Mouse (Mus musculus): ENCODE data around the gene Zbed3. TPM values are rescaled to one million over a fixed set of nuclear protein-coding genes. Genes with fewer than 3 reads are reported as not detected.

The Zbed3 gene
- polyA plus RNA-seq, 1 experiment from 2014 or later = 48.6 TPM

GRCm38 (mm10) chr13:95320451-95320850 is 3.0 kb upstream of the Zbed3 start:
- Histone ChIP-seq H3K4me1 (replicated peaks) (no peaks in the 10 kb centered on the region), H3K9ac (no peak overlapping the region), H3K4me2 (no peak overlapping the region), H3K9me3 (replicated peaks) (no peaks in the 10 kb centered on the region), H3K4me3 (no peak overlapping the region), H3K27me3 (no peaks in the 10 kb centered on the region), H3K36me3 (no peaks in the 10 kb centered on the region), H3K27ac (no peak overlapping the region)
- WGBS = 64% methylated on average over 4 of the region's 4 CpGs
- no peak for ATAC-seq (replicated peaks; ENCODE audit: insufficient number of reproducible peaks, insufficient read depth, low FRiP score, low read depth)

GRCm38 (mm10) chr13:95323950-95324625 is 676 bp downstream of the Zbed3 start:
- peaks cover 28% of the 10 kb centered on the region for H3K4me1 ChIP-seq (replicated peaks)
- H3K4me2 ChIP-seq = peak overlapping the region; percentile 89
- H3K36me3 ChIP-seq = no peaks in the 10 kb centered on the region
- no peaks in the 10 kb centered on the region for H3K27me3 ChIP-seq
- H3K9me3 ChIP-seq (replicated peaks) = no peaks in the 10 kb centered on the region
- 24% methylated on average over 15 of the region's 15 CpGs for whole genome bisulfite sequencing
- H3K27ac ChIP-seq = peak overlapping the region; percentile 98
- peak overlapping the region; percentile 98 for H3K9ac ChIP-seq
- ATAC-seq (replicated peaks; ENCODE audit: insufficient number of reproducible peaks, insufficient read depth, low FRiP score, low read depth) = no peak
- peak overlapping the region; percentile 93 for H3K4me3 ChIP-seq

DNA sequence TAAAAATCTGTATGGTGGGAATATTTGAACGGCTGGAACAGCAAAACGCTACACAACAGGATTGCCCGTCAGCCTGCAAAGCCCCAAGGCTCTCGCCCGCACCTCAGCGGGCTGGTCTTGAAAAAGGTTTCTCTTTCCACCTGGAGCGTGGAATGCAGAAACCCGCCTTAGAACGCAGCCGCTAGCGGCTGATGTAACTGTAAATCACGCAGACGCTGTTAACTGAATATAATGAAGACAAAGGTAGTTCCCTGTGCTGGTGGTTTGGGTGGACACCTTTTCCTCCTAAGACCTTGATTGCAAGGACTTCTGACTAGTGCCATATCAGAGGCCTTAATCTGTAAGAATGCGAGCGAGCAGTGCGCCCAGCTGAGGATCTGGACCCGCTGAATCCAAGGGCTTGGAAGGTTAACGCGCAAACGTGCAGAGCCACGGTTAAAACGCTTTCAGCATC is 1.2 kb downstream of the Zbed3 start:
- WGBS = under 1% methylated on average over 22 of the region's 22 CpGs
- no peak; the same call in 1 of the 2 replicates for ATAC-seq (replicated peaks; ENCODE audit: insufficient number of reproducible peaks, insufficient read depth, low FRiP score, low read depth)

GRCm38 (mm10) chr13:95325080-95325906 is 1.9 kb downstream of the Zbed3 start:
- Histone ChIP-seq H3K4me1 (replicated peaks) (peaks cover 31% of the 10 kb centered on the region), H3K9ac (peak overlapping the region; percentile 98), H3K4me2 (peak overlapping the region; percentile 89), H3K36me3 (no peaks in the 10 kb centered on the region), H3K27me3 (no peaks in the 10 kb centered on the region), H3K4me3 (peak overlapping the region; percentile 93), H3K9me3 (replicated peaks) (no peaks in the 10 kb centered on the region), H3K27ac (peak overlapping the region; percentile 98)
- ATAC-seq (replicated peaks; ENCODE audit: insufficient number of reproducible peaks, insufficient read depth, low FRiP score, low read depth) = peak; percentile 72
- WGBS = under 1% methylated on average over 62 of the region's 63 CpGs

More for the DNA sequence above, 1.2 kb downstream of the Zbed3 start:
- Histone ChIP-seq H3K4me2 (peak overlapping the region; percentile 89), H3K27ac (peak overlapping the region; percentile 98), H3K9me3 (replicated peaks) (no peaks in the 10 kb centered on the region), H3K27me3 (no peaks in the 10 kb centered on the region), H3K4me1 (replicated peaks) (peaks cover 28% of the 10 kb centered on the region), H3K36me3 (no peaks in the 10 kb centered on the region), H3K4me3 (peak overlapping the region; percentile 93), H3K9ac (peak overlapping the region; percentile 98)

- peak overlapping the region; percentile 93 for H3K4me3 ChIP-seq
- H3K27me3 ChIP-seq = no peaks in the 10 kb centered on the region
- H3K4me2 ChIP-seq = peak overlapping the region; percentile 89
- H3K9ac ChIP-seq = peak overlapping the region; percentile 98
- 11% methylated on average over 5 of the region's 5 CpGs for WGBS
- no peak for ATAC-seq (replicated peaks; ENCODE audit: insufficient number of reproducible peaks, insufficient read depth, low FRiP score, low read depth)
- no peaks in the 10 kb centered on the region for H3K36me3 ChIP-seq
- H3K9me3 ChIP-seq (replicated peaks) = no peaks in the 10 kb centered on the region
- H3K27ac ChIP-seq = peak overlapping the region; percentile 98
- H3K4me1 ChIP-seq (replicated peaks) = peaks cover 35% of the 10 kb centered on the region
These were observed 2.6 kb downstream of the Zbed3 start for GRCm38 (mm10) chr13:95325907-95326550.

GRCm38 (mm10) chr13:95326611-95327344 is 3.4 kb downstream of the Zbed3 start:
- Histone ChIP-seq H3K4me2 (peak overlapping the region; percentile 89), H3K9ac (peak overlapping the region; percentile 98), H3K9me3 (replicated peaks) (no peaks in the 10 kb centered on the region), H3K27ac (peak overlapping the region; percentile 98), H3K36me3 (no peaks in the 10 kb centered on the region), H3K4me1 (replicated peaks) (peaks cover 35% of the 10 kb centered on the region), H3K27me3 (no peaks in the 10 kb centered on the region), H3K4me3 (peak overlapping the region; percentile 93)
- ATAC-seq (replicated peaks; ENCODE audit: insufficient number of reproducible peaks, insufficient read depth, low FRiP score, low read depth) = no peak
- WGBS = 17% methylated on average over 21 of the region's 21 CpGs

GRCm38 (mm10) chr13:95327345-95327741 is 3.9 kb downstream of the Zbed3 start:
- 5% methylated on average over 5 of the region's 5 CpGs for WGBS
- no peaks in the 10 kb centered on the region for H3K27me3 ChIP-seq
- H3K27ac ChIP-seq = peak overlapping the region; percentile 98
- peak overlapping the region; percentile 89 for H3K4me2 ChIP-seq
- H3K9ac ChIP-seq = peak overlapping the region; percentile 98
- peaks cover 38% of the 10 kb centered on the region for H3K4me1 ChIP-seq (replicated peaks)
- no peak; the same call in 1 of the 2 replicates for ATAC-seq (replicated peaks; ENCODE audit: insufficient number of reproducible peaks, insufficient read depth, low FRiP score, low read depth)
- no peaks in the 10 kb centered on the region for H3K36me3 ChIP-seq
- peak overlapping the region; percentile 93 for H3K4me3 ChIP-seq
- no peaks in the 10 kb centered on the region for H3K9me3 ChIP-seq (replicated peaks)

- no peak for ATAC-seq (replicated peaks; ENCODE audit: insufficient number of reproducible peaks, insufficient read depth, low FRiP score, low read depth)
- no peak overlapping the region for H3K4me2 ChIP-seq
- no peak overlapping the region for H3K9ac ChIP-seq
- H3K27me3 ChIP-seq = no peaks in the 10 kb centered on the region
- H3K36me3 ChIP-seq = no peaks in the 10 kb centered on the region
- H3K4me3 ChIP-seq = no peak overlapping the region
- H3K4me1 ChIP-seq (replicated peaks) = peaks cover 41% of the 10 kb centered on the region
- no peaks in the 10 kb centered on the region for H3K9me3 ChIP-seq (replicated peaks)
- 73% methylated on average over 11 of the region's 11 CpGs for WGBS
- H3K27ac ChIP-seq = no peak overlapping the region
These were observed 5.4 kb downstream of the Zbed3 start for GRCm38 (mm10) chr13:95328767-95329166.

DNA sequence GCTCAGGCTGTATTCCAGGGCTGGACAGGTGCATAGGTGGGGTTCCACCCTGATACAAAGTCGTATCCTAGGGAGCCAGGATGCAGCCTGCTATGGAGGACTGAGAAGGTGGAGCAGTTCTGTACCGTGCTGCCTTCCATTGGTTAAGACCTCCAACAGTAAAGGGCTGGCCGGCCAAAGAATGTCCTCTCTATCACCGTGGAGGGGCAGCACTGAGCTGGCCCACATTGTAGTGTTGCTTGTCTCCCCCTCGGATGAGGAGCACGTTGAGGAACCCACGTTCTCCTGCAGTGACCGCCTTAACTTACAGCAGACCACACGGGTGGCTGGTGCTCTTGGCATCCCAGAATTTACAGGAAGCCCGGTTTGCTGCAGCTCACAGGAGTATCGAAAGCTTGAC is 7.1 kb downstream of the Zbed3 start:
- Histone ChIP-seq H3K27me3 (no peaks in the 10 kb centered on the region), H3K27ac (no peak overlapping the region), H3K9me3 (replicated peaks) (no peaks in the 10 kb centered on the region), H3K9ac (no peak overlapping the region), H3K36me3 (no peaks in the 10 kb centered on the region), H3K4me1 (replicated peaks) (peaks cover 41% of the 10 kb centered on the region), H3K4me2 (no peak overlapping the region), H3K4me3 (no peak overlapping the region)
- ATAC-seq (replicated peaks; ENCODE audit: insufficient number of reproducible peaks, insufficient read depth, low FRiP score, low read depth) = no peak
- 58% methylated on average over 11 of the region's 11 CpGs for WGBS

DNA sequence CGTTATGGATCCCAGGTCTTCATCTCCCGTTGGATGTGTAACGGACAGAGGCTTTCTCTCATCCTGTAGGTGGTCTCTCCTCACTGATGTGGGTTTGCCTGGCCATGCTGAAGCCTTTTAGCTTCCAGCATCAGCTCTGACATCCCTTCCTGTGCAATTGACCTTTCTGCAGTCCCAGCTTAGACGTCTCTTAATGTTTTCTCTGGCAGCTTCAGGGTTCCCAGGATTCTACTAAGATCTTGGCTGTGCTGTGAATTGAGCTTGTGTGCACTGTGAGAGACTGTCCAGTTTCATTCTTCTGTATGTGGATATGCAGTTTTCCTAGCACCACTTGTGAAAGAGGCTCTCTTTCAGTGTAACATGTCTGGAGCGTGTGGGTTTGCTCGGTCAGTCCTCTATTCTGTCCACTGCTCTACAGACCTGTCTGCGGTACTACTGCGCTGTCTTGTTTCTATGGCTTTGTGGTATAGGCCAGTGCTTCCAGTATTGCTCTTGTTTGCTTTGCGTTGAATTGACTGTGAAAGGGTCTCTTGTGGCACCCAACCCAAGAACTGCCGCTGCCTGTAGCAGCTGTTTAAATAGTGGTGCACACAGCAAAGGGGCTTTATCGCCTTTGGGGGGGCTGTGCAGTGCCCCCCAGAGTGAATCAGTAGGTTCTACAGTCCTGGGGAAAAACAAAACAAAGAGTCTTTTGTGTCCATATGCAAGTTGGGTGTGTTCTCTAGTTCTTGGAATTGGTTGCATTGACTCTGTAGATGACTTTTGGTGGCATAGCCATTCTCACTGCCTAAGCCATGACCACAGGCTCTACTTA is 8.9 kb downstream of the Zbed3 start:
- no peak for ATAC-seq (replicated peaks; ENCODE audit: insufficient number of reproducible peaks, insufficient read depth, low FRiP score, low read depth)
- peaks cover 12% of the 10 kb centered on the region for H3K36me3 ChIP-seq
- H3K4me1 ChIP-seq (replicated peaks) = peaks cover 27% of the 10 kb centered on the region
- 77% methylated on average over 11 of the region's 11 CpGs for WGBS
- H3K27me3 ChIP-seq = no peaks in the 10 kb centered on the region
- no peak overlapping the region for H3K27ac ChIP-seq
- H3K9me3 ChIP-seq (replicated peaks) = no peaks in the 10 kb centered on the region
- no peak overlapping the region for H3K4me2 ChIP-seq
- no peak overlapping the region for H3K4me3 ChIP-seq
- no peak overlapping the region for H3K9ac ChIP-seq
